Mouse (Mus musculus) CH12.LX (cell line): ENCODE measurements at regions not wholly inside any gene's neighbourhood (a gene's known extent, or its start where the extent isn't known, plus 50 kb on each side); places are given as distances from the start of the nearest gene placed in this dataset.

Experiments used
- DNase-seq: peaks from one replicate; pipeline ENCODE4 v3.0.0-alpha.2; 2013; ENCODE audit errors: extremely low read depth
- H3K27ac ChIP-seq: 2 replicates; pipeline ENCODE4 v1.5.1; 2012; ENCODE audit warnings: low read depth, mild to moderate bottlenecking, control low read depth, moderate library complexity; ENCODE audit not compliant: insufficient read depth
- H3K27me3 ChIP-seq: replicated peaks from 2 replicates; pipeline ENCODE3; 2012; ENCODE audit warnings: inconsistent platforms
- H3K36me3 ChIP-seq, 2 experiments: replicated peaks in 1 of 2; 2 replicates each; pipeline versions ENCODE3 to v1.6.1; 2012; ENCODE audit warnings: inconsistent platforms in 1 of 2, low read length in 1 of 2, mild to moderate bottlenecking in 1 of 2, mixed read lengths in 1 of 2, moderate library complexity in 1 of 2; ENCODE audit not compliant: control insufficient read depth in 1 of 2, insufficient read depth in 1 of 2
- H3K4me1 ChIP-seq, 2 experiments: 2 replicates each; pipeline ENCODE4 v1.6.1; 2012; ENCODE audit warnings: inconsistent platforms in 1 of 2, moderate library complexity in 1 of 2; ENCODE audit not compliant: insufficient read depth in 2 of 2, control insufficient read depth in 1 of 2
- H3K4me2 ChIP-seq: 2 replicates; pipeline ENCODE4 v1.6.1; 2012; ENCODE audit warnings: low read depth, mild to moderate bottlenecking, control low read depth; ENCODE audit not compliant: poor library complexity, insufficient read depth, severe bottlenecking
- H3K4me3 ChIP-seq, 3 experiments: fragments of 150-350 bp in 1 of 3; sonication (generic) in 1 of 3; replicated peaks in 1 of 3; 2 replicates each; pipeline versions ENCODE3 to v1.5.1; 2011 to 2012; ENCODE audit warnings: low read depth in 2 of 3, low read length in 2 of 3, mild to moderate bottlenecking in 2 of 3, moderate library complexity in 2 of 3, control low read depth in 1 of 3, improper control_type of control experiment in 1 of 3, inconsistent platforms in 1 of 3, mixed read lengths in 1 of 3; ENCODE audit not compliant: poor library complexity in 1 of 3
- H3K79me2 ChIP-seq: replicated peaks from 2 replicates; pipeline ENCODE4 v1.6.1; 2012; ENCODE audit warnings: mild to moderate bottlenecking, moderate library complexity; ENCODE audit not compliant: control insufficient read depth, poor library complexity, insufficient read depth, severe bottlenecking; ENCODE audit errors: extremely low read depth
- H3K9ac ChIP-seq: 2 replicates; pipeline ENCODE4 v1.6.1; 2012; ENCODE audit warnings: low read depth, mild to moderate bottlenecking, control low read depth, moderate library complexity; ENCODE audit not compliant: insufficient read depth
- H3K9me3 ChIP-seq: replicated peaks from 2 replicates; pipeline ENCODE3; 2012; ENCODE audit warnings: low read length, inconsistent platforms, mixed read lengths
- BHLHE40 ChIP-seq: IDR thresholded peaks from 2 replicates; pipeline ENCODE4 v1.6.1; 2011; ENCODE audit warnings: mild to moderate bottlenecking, low read depth, low read length, improper control_type of control experiment
- CHD1 ChIP-seq: IDR thresholded peaks from 2 replicates; pipeline ENCODE4 v1.6.1; 2012; ENCODE audit warnings: low read depth, low read length, improper control_type of control experiment, inconsistent platforms
- CHD2 ChIP-seq: IDR thresholded peaks from 2 replicates; pipeline ENCODE4 v1.6.1; 2011; ENCODE audit warnings: low read length, improper control_type of control experiment
- E2F4 ChIP-seq: IDR thresholded peaks from 2 replicates; pipeline ENCODE4 v1.6.1; 2011; ENCODE audit warnings: low read depth, low read length, improper control_type of control experiment; ENCODE audit not compliant: insufficient replicate concordance
- ELF1 ChIP-seq: IDR thresholded peaks from 2 replicates; pipeline ENCODE4 v1.6.1; 2014; ENCODE audit warnings: low read depth, mild to moderate bottlenecking, inconsistent platforms, low read length, improper control_type of control experiment
- ETS1 ChIP-seq: conservative IDR thresholded peaks from 2 replicates; pipeline ENCODE4 v1.6.1; 2012; ENCODE audit warnings: low read depth, mild to moderate bottlenecking, inconsistent platforms, low read length, improper control_type of control experiment, moderate library complexity
- HCFC1 ChIP-seq: IDR thresholded peaks from 2 replicates; pipeline ENCODE4 v1.6.1; 2012; ENCODE audit warnings: low read depth, mild to moderate bottlenecking, inconsistent platforms, low read length, improper control_type of control experiment
- IRF4 ChIP-seq: IDR thresholded peaks from 2 replicates; pipeline ENCODE4 v1.6.1; 2014; ENCODE audit warnings: low read depth, mild to moderate bottlenecking, inconsistent platforms, low read length, improper control_type of control experiment
- JUND ChIP-seq: conservative IDR thresholded peaks from 2 replicates; pipeline ENCODE4 v1.6.1; 2011; ENCODE audit warnings: low read depth, low read length, improper control_type of control experiment
- KAT2A ChIP-seq: IDR thresholded peaks from 2 replicates; pipeline ENCODE4 v1.6.1; 2012; ENCODE audit warnings: low read length, improper control_type of control experiment, inconsistent platforms; ENCODE audit not compliant: insufficient replicate concordance
- MAX ChIP-seq: IDR thresholded peaks from 2 replicates; pipeline ENCODE4 v1.6.1; 2011; ENCODE audit warnings: low read length, improper control_type of control experiment
- MAZ ChIP-seq: IDR thresholded peaks from 2 replicates; pipeline ENCODE4 v1.6.1; 2012; ENCODE audit warnings: low read depth, mild to moderate bottlenecking, inconsistent platforms, low read length, improper control_type of control experiment, moderate library complexity
- MEF2A ChIP-seq: IDR thresholded peaks from 2 replicates; pipeline ENCODE4 v1.6.1; 2014; ENCODE audit warnings: low read depth, mild to moderate bottlenecking, inconsistent platforms, low read length, improper control_type of control experiment, borderline replicate concordance
- MXI1 ChIP-seq: IDR thresholded peaks from 2 replicates; pipeline ENCODE4 v1.6.1; 2011; ENCODE audit warnings: mild to moderate bottlenecking, low read depth, low read length, improper control_type of control experiment
- MYC ChIP-seq: IDR thresholded peaks from 2 replicates; pipeline ENCODE4 v1.6.1; 2011; ENCODE audit warnings: low read depth, mild to moderate bottlenecking, improper control_type of control experiment, low read length
- NELFE ChIP-seq: IDR thresholded peaks from 2 replicates; pipeline ENCODE4 v1.6.1; 2011; ENCODE audit warnings: low read depth, low read length, improper control_type of control experiment
- NRF1 ChIP-seq: IDR thresholded peaks from 2 replicates; pipeline ENCODE4 v1.6.1; 2014; ENCODE audit warnings: low read depth, mild to moderate bottlenecking, inconsistent platforms, low read length, improper control_type of control experiment, moderate library complexity
- PAX5 ChIP-seq: IDR thresholded peaks from 2 replicates; pipeline ENCODE4 v1.6.1; 2012; ENCODE audit warnings: low read length, inconsistent platforms, mixed read lengths
- POLR2A ChIP-seq: IDR thresholded peaks from 2 replicates; pipeline ENCODE4 v1.6.1; 2011; ENCODE audit warnings: low read depth, mild to moderate bottlenecking, improper control_type of control experiment, low read length
- POLR2AphosphoS2 ChIP-seq: IDR thresholded peaks from 2 replicates; pipeline ENCODE4 v1.6.1; 2011; ENCODE audit warnings: low read depth, low read length, improper control_type of control experiment
- RAD21 ChIP-seq: IDR thresholded peaks from 2 replicates; pipeline ENCODE4 v1.6.1; 2011; ENCODE audit warnings: low read depth, mild to moderate bottlenecking, low read length, improper control_type of control experiment, moderate library complexity
- RCOR1 ChIP-seq: conservative IDR thresholded peaks from 2 replicates; pipeline ENCODE4 v1.6.1; 2012; ENCODE audit warnings: low read depth, mild to moderate bottlenecking, inconsistent platforms, low read length, improper control_type of control experiment
- SMC3 ChIP-seq: IDR thresholded peaks from 2 replicates; pipeline ENCODE4 v1.6.1; 2011; ENCODE audit warnings: low read depth, low read length, improper control_type of control experiment
- TCF12 ChIP-seq: IDR thresholded peaks from 2 replicates; pipeline ENCODE4 v1.6.1; 2014; ENCODE audit warnings: low read depth, mild to moderate bottlenecking, inconsistent platforms, low read length, improper control_type of control experiment
- UBTF ChIP-seq: IDR thresholded peaks from 2 replicates; pipeline ENCODE4 v1.6.1; 2012; ENCODE audit warnings: low read depth, mild to moderate bottlenecking, inconsistent platforms, low read length, improper control_type of control experiment, moderate library complexity
- USF1 ChIP-seq: IDR thresholded peaks from 2 replicates; pipeline ENCODE4 v1.6.1; 2014; ENCODE audit warnings: low read depth, mild to moderate bottlenecking, inconsistent platforms, low read length, improper control_type of control experiment
- USF2 ChIP-seq: conservative IDR thresholded peaks from 2 replicates; pipeline ENCODE4 v1.6.1; 2011; ENCODE audit warnings: low read depth, low read length, improper control_type of control experiment
- dilution Hi-C: fragments of 300-500 bp; cut with MboI; formaldehyde crosslinking; loops from 2 replicates; pipeline ENCODE4 v1.14.3; 2020; ENCODE audit warnings: low sequenced_read_pairs; ENCODE audit not compliant: extremely low pct_unique_long_range_greater_than_20kb, extremely low pct_ligation_motif_present
- in situ Hi-C: fragments of 300-500 bp; cut with MboI; formaldehyde crosslinking; loops from 3 replicates; pipeline ENCODE4 v1.14.3; 2019; ENCODE audit warnings: low sequenced_read_pairs, low pct_ligation_motif_present, low pct_unique_long_range_greater_than_20kb, mixed read lengths

GRCm38 (mm10) chr9:46509458-46509857, 189.7 kb upstream of the 4931429L15Rik start:
- no peak overlapping the region for H3K4me3 ChIP-seq
- dilution Hi-C loops = no loop called here
- H3K4me1 ChIP-seq = 0 out of 4 replicates have a peak, but pooled peaks cover 0 to 6% of the 10 kb centered on the region in 2 experiments
- peaks cover 58% of the 10 kb centered on the region for H3K27me3 ChIP-seq
- H3K36me3 ChIP-seq = no peaks in the 10 kb centered on the region
- no peaks in the 10 kb centered on the region for H3K79me2 ChIP-seq
- in situ Hi-C loops = no loop called here
- peaks cover 11% of the 10 kb centered on the region for H3K9me3 ChIP-seq
- H3K9ac ChIP-seq = no peak overlapping the region
- TF ChIP-seq IRF4 (no peak), MAZ (no peak), SMC3 (no peak), ELF1 (no peak), PAX5 (no peak), E2F4 (no peak), JUND (no peak), NELFE (no peak)
- no peak overlapping the region for H3K4me2 ChIP-seq
- no peak for DNase-seq
- H3K27ac ChIP-seq = no peak overlapping the region

- Histone ChIP-seq H3K36me3 (no peaks in the 10 kb centered on the region), H3K4me1 (0 out of 4 replicates have a peak, but pooled peaks cover 0 to 6% of the 10 kb centered on the region in 2 experiments), H3K27ac (no peak overlapping the region), H3K9me3 (no peaks in the 10 kb centered on the region), H3K4me2 (no peak overlapping the region), H3K27me3 (peaks cover 38% of the 10 kb centered on the region), H3K9ac (no peak overlapping the region), H3K79me2 (no peaks in the 10 kb centered on the region), H3K4me3 (no peak overlapping the region)
- no peak for TF ChIP-seq RAD21
- no peak for TF ChIP-seq RCOR1
- no peak for TF ChIP-seq E2F4
- no peak for TF ChIP-seq MYC
- no peak for TF ChIP-seq IRF4
- TF ChIP-seq HCFC1 = no peak
- TF ChIP-seq ELF1 = no peak
- TF ChIP-seq USF1 = no peak
- TF ChIP-seq MXI1 = no peak
- in situ Hi-C loops (no loop called here), dilution Hi-C loops (no loop called here)
- no peak for DNase-seq
Measured at GRCm38 (mm10) chr9:46507036-46507435, 187.2 kb upstream of the 4931429L15Rik start.

GRCm38 (mm10) chr9:46504536-46504935, 184.8 kb upstream of the 4931429L15Rik start:
- DNase-seq = no peak
- Histone ChIP-seq H3K4me1 (no peaks in the 10 kb centered on the region), H3K36me3 (no peaks in the 10 kb centered on the region), H3K4me2 (no peak overlapping the region), H3K27me3 (peaks cover 26% of the 10 kb centered on the region), H3K79me2 (no peaks in the 10 kb centered on the region), H3K27ac (no peak overlapping the region), H3K4me3 (no peak overlapping the region), H3K9me3 (no peaks in the 10 kb centered on the region), H3K9ac (no peak overlapping the region)
- dilution Hi-C loops (no loop called here), in situ Hi-C loops (no loop called here)
- TF ChIP-seq BHLHE40 (no peak), POLR2AphosphoS2 (no peak), CHD2 (no peak), ELF1 (no peak), KAT2A (no peak), IRF4 (no peak), CHD1 (no peak), NRF1 (no peak), TCF12 (no peak), UBTF (no peak), USF2 (no peak), POLR2A (no peak), ETS1 (no peak), MEF2A (no peak), MYC (no peak), RCOR1 (no peak), MAX (no peak)
